Mouse (Mus musculus): ENCODE measurements around the gene Trpv3.
"Not testable (repeated sequence)": the region's sequence is repeated elsewhere in the genome, so short reads cannot be mapped to it uniquely, and the experiment has no call there.

The Trpv3 gene

GRCm38 (mm10) chr11:73289621-73290020 lies 22.4 kb downstream of the Trpv3 start:
- no peak for DNase-seq (ENCODE audit: low read depth)

- no peak for DNase-seq (ENCODE audit: low read depth)
Observed at GRCm38 (mm10) chr11:73303123-73303522, 35.9 kb downstream of the Trpv3 start.

GRCm38 (mm10) chr11:73315961-73316360 lies 48.8 kb downstream of the Trpv3 start:
- no peak for DNase-seq (ENCODE audit: low read depth)

- not testable (repeated sequence) for DNase-seq (ENCODE audit: low read depth)
Observed at GRCm38 (mm10) chr11:73318581-73318980, 51.4 kb downstream of the Trpv3 start.

- not testable (repeated sequence) for DNase-seq (ENCODE audit: low read depth)
Observed at GRCm38 (mm10) chr11:73321064-73321463, 53.9 kb downstream of the Trpv3 start.

GRCm38 (mm10) chr11:73323906-73324830 lies 57.0 kb downstream of the Trpv3 start:
- DNase-seq (ENCODE audit: low read depth), result no peak

GRCm38 (mm10) chr11:73326485-73326886 lies 59.3 kb downstream of the Trpv3 start:
- no peak for DNase-seq (ENCODE audit: low read depth)

- no peak for DNase-seq (ENCODE audit: low read depth)
Observed at GRCm38 (mm10) chr11:73327361-73327760, 60.2 kb downstream of the Trpv3 start.

GRCm38 (mm10) chr11:73329442-73329841 lies 62.3 kb downstream of the Trpv3 start, which contains the start of the genes Aspa, Gm49340 and Spata22:
Gene Aspa, minus strand, starts transcription at chr11:73329596.
Gene Gm49340, plus strand, starts transcription at chr11:73329741.
Gene Spata22, plus strand, starts transcription at chr11:73329741.
- no peak for DNase-seq (ENCODE audit: low read depth)

- DNase-seq (ENCODE audit: low read depth), result no peak
Observed at GRCm38 (mm10) chr11:73333357-73333756, 66.2 kb downstream of the Trpv3 start.

GRCm38 (mm10) chr11:73336919-73337318 lies 69.7 kb downstream of the Trpv3 start:
- DNase-seq (ENCODE audit: low read depth), result no peak
